Mouse (Mus musculus) heart, adult 2 months (tissue): ENCODE results near the gene Gm13271.
"Not testable (repeated sequence)": the region's sequence is repeated elsewhere in the genome, so short reads cannot be mapped to it uniquely, and the experiment has no call there.

ENCODE experiments used
- CTCF ChIP-seq: fragments of 200-600 bp; IDR thresholded peaks from 2 replicates; pipeline ENCODE4 v1.8.1; 2022; ENCODE audit warnings: antibody characterized with exemption, mild to moderate bottlenecking, moderate library complexity
- EP300 ChIP-seq: fragments of 200-500 bp; IDR thresholded peaks from 2 replicates; pipeline ENCODE4 v1.6.1; 2011; ENCODE audit warnings: low read depth, low read length, control low read depth; ENCODE audit not compliant: insufficient read depth
- POLR2A ChIP-seq: fragments of 200-500 bp; IDR thresholded peaks from 2 replicates; pipeline ENCODE4 v1.6.1; 2011; ENCODE audit warnings: mild to moderate bottlenecking, low read depth, low read length, control low read depth; ENCODE audit not compliant: insufficient read depth

- TF ChIP-seq POLR2A, EP300, CTCF: not testable (repeated sequence)
Measured at GRCm38 (mm10) chr4:88802954-88803353, 48.3 kb downstream of the Gm13271 start, which contains the start of gene Gm13287.
